Mouse (Mus musculus) embryo, embryonic 11 days (tissue): ENCODE measurements at regions not wholly inside any gene's neighbourhood (a gene's known extent, or its start where the extent isn't known, plus 50 kb on each side); places are given as distances from the start of the nearest gene placed in this dataset.

Experiments used
- DNase-seq: peaks from one replicate; pipeline ENCODE4 v3.0.0-alpha.2; 2015

DNA sequence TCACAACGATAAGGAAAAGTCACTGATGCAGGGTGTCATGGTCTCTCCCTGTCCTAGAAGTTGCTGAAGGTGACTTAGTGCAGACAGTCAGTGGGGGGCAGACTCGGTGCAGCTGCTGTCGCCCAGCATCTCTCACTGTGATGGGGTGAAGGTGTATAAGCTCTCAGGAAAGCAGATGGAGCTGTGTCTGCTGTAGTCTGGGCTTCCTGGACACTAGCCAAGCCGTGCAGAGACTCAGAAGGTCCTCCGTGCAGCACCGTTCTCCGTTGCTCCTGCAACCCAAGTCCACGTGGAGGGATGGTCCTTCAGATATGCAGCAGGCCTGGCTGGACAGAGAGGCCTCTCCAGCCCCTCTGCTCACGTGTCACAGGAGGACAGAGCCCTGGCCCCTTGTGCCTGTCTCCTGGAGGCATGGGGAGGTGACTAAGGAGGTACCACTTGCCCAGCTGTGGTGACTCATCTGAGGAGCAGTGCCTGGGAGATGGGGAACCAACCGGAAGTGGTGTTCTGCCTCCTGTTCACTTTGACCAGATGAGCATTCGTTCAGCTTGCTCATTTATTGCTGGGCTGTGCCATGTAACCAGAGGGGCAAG is 171.2 kb downstream of the Gadd45g start:
- no peak for DNase-seq

DNA sequence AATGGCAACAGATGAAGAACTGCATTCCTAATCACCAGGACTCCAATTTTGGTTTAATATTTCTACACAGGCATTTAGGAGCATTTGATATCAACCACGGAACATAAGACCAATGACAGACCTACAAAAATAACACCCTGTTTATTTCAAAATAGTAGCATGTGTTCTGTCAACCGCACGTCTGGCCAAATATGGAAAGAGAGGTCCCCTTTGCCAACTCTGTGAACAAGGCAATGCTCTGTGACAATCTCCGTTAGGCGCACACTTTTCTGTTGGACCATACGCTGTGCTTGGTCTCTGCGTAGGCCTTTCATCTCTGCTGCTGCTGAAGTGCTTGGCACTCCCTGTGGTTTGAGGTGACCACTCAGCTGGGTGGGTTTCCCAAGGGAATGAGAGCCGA is 173.2 kb downstream of the Gadd45g start:
- no peak for DNase-seq

DNA sequence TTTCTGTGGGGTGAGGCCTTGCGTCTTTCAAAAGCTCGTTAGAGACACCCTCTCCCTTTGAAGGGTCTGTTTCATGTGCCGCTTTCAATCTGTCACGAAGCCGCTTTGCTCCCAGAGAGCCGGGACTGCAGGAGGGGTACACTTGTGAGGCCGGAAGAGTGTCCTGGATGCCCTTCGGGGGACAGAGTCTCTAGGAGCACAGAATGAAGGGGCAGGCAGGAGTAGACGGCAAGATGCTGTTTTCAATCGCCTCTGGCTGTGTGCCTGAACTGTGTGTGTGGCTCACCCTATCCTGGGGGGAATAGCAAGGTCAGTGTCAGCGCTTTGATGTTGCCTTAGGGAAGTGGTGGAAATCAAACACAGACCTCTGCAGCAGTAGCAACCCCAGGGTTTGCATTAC is 174.7 kb downstream of the Gadd45g start:
- peak; percentile 54 for DNase-seq

DNA sequence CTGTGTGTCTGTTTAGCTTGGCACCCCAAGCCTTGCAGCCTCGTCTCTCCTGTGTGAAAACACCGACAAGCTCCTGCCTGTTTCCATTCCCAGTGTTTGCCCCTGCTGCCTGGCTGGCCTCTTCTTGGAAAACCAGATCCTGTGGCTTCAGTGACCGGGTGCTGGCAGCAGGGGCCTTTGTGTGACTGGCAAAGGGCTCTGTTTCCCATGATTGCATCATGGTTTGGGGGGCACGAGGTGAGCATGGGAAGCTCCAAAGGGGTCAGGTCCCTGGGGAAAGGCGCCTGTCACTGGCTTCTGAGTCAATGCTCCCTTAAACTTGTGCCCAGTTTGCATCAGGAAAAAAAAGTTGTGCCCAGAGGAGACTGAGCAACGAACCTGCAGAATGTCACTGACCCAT is 175.3 kb downstream of the Gadd45g start:
- no peak for DNase-seq

DNA sequence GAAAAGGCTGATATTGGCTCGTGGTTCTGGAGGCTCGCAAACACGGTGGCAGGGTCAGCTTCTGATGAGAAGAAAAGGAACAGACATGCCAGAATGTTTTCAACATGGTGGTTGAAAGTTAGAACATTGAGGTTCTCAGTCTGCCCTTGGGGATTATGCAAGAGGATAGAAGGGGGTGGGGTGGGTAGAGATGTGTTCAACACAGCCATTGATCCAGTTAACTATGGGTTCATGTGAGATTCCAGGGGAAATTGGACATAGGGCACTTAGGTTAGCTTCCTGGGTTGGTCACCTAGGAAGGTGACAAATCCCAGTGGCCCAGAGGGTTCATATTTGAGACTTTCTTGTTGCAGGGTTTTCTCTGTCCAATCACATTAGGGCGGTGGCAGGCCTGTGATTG is 176.1 kb downstream of the Gadd45g start:
- DNase-seq: no peak

DNA sequence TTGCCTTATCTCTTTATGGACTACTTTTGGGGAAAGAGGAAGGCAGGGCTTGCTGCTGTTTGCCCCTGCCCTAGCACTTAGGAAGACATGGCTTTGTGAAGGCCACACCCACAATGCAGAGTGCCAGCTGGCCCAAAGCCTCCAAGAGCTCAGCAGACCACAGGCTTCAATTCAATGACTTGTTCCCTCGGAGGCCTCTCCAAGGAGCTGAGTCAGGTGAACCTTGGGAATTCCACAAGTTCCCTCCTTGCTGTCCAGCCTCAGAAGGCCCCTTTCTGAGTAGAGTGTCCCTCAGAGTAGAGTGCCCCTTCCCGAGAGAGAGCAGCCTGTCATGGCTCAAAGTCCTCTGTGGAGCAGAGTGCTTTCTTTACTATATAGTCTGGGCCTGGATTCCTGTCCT is 177.9 kb downstream of the Gadd45g start:
- DNase-seq: no peak

DNA sequence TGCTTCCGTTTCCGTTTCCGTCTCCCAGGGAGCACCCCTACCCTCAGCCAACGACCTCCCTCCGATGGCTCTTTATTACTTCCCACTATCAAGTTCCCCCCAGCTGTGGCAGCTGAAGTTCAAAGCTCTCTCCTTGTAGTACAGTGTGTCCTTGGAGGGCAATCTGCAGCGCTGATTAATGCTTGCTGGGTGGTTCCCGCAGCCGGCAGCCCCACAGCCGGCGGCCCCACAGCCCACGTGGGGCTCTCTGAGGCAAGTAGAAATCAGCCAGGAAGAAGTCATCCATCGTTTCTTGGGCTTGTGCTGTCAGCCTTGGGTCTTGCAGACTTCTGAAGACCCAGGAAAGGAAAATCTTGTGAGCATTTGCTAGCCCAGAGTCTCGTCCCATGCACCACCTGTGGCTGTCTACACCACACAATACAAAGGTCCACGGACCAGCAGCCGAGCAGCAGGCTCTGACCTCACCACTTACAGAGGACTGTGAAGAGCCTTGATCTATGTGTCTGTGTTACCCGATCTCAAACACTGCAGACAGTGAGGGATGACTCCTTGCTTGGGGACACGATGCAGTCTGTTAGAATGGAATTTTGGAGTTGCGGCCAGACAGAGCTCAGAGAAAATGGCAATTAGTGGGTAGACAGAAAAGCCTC is 178.5 kb downstream of the Gadd45g start:
- peak; percentile 77 for DNase-seq

DNA sequence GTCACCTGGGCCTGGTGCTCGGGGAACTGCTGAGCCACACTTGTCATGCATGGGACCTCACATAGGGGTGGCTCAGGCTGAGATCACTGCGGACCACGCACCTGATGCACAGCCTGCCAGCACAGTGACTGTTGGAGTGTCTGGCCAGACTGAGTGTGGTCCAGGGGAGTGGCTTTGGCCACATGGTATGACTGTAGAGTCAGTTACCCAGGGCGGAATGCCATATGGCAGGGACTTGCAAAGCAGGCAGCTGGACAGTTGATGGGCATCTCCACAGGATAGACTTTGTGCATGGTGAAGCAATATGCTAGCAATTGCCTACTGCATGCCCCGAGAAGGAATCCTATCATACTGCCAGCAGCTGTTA is 179.0 kb downstream of the Gadd45g start:
- peak; percentile 37 for DNase-seq

DNA sequence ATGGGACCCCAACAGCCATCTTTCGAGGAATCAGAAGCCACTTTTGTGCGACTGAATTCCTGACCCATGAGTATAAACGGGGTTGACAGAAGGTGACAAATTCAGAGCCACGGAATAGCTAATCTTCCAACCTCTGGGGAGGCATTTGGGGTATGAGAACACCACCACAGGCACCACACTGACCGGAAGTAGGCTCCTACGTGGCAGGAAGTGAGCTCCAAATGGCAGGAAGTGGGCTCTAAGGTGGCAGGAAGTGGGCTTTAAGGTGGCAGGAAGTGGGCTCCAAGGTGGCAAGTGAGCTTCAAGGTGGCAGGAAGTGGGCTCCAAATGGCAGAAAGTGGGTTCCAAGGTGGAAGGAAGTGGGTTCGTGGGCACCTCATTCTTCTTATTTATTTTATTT is 179.8 kb downstream of the Gadd45g start:
- DNase-seq: no peak

DNA sequence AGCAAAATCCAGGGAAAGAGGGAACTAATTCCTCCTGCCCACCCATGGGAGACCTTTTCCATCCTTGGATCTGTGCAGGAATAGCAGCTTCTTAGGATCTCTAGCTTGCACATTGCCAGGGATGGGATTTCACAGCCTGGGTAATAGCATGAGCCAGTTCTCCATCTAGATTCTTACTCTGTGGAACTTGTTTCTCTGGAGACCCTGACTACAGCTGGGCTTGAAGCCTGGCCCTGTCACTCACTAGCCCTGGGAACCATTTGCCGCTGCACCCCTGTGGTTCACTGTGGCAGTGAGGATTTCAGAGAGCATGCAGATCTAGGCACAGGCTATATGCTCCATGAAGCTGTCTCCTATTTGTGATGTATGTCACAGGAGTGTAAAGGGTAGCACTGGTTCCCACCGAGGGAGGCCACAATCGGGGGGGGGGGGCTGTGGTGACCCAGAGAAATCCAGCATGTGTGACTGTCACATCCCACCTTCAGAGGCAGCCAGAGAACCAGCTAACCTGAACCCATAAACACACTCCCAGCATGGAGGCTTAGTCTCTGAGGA is 183.5 kb downstream of the Gadd45g start:
- DNase-seq: no peak

DNA sequence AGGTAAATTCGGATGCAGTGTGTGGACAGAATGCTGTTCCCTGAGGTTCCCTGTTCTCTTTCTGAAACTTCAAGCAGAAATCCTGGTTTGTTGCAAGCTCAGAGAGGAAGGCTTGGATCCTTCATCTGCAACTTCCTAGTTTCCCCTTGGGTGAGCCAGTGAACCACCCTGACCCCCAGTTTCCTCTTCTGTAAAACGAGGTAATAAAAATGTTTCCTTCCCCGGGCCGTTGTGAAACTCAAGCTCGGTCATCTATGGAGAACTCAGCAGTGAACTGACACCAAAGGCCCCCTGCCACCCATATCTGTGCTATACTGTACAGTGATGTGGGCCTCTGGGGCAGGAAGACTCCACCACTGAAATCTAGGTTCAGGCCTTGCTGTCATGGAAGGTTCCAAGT is 185.0 kb downstream of the Gadd45g start:
- no peak for DNase-seq

DNA sequence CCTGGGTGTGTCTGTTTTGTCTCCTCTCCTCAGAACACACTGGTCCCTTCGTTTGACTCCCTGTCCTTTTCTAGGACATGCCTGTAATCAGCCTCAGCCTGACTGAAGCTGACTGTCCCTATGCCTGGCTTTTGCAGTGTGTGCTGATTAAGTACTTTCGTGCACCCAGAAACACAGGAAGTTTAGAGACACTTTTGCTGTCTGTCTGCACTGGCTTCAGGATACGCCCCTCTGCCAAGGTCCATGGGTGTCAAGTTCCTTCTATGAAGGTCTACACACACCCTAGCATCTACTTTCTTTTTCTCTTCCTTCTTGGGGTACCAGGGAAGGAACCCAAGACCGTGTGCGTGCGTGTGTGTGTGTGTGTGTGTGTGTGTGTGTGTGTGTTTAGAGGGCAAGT is 189.3 kb downstream of the Gadd45g start:
- no peak for DNase-seq

DNA sequence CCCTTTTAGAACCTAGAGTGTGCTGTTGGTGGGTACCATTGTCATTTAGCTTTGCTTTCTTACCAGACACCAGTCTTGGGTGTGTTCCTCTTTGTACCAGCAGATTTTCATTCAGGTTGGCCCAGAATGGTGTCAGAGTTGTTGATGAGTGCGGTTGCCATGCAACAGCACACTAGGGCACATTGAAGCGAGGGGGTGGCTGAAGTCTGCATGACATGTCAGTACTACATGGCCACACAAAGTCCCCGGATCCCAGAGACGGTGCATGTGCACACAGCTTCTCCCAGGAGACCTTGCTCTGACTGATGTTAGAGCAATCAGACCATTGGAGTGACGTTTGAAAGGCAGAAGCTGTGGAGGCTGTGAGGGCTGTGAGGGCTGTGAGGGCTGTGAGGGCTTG is 189.9 kb downstream of the Gadd45g start:
- DNase-seq: no peak

DNA sequence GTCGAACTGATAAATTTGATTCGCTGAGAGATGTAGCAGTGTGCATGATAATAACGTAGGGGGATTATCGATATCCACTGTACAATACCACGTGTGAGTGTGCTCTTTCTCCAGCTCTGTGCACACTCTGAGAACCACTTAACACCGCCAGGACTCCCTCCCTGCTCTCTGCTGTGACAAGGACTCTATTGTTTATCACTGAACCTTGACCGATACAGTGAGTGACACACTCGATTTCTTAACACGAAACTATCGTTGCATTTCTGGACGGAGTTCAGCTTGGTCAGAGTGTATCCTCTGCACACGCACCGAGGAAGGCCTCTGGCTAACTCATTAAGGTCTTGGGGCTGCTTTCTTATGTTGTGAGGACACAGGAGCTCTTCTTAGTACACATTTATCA is 190.7 kb downstream of the Gadd45g start:
- no peak for DNase-seq

DNA sequence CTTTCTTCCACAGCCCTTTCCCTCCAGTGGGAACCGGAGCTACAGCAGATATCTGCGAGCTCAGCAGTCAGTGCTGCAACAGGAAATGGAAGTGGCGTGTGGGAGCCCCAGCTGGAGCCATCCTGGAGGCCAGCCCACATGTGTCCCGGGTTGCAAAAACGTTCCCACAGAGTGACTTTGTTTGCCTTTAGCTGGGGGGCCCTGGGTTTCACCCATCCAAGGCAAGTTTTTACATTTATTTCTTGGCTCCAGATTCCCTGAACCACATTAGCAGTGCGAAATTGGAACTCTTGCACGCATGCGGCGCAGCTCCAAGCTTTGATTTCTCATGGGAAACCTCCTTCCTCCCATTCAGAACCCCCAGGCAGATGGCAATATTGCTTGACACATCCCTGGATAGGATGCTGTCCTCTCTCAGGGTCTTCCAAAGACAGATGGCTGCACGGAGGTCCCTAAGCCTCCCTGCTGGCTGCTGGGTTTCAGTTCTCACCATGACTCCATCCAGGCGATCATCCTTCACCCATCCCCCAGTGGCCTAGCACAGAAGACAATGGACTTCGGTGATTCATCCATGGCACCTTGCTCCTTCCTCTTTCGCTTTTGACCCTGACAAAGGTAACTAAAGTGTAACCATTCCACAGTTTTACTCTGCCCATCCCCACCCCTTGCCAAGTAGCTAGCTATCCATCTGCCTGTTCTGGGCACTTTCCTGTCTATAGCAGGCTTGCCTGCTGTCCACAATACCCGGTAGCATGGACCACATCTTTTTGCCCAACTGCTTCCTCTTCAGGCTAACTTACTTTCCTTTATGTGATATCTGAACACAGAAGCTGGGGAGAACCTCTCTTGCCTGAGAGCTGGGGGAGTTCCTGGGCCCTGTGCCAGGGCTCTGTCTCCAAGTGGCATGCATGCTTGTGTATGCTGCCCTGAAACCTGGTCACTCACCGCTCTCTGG is 195.3 kb downstream of the Gadd45g start:
- peak; percentile 50 for DNase-seq

DNA sequence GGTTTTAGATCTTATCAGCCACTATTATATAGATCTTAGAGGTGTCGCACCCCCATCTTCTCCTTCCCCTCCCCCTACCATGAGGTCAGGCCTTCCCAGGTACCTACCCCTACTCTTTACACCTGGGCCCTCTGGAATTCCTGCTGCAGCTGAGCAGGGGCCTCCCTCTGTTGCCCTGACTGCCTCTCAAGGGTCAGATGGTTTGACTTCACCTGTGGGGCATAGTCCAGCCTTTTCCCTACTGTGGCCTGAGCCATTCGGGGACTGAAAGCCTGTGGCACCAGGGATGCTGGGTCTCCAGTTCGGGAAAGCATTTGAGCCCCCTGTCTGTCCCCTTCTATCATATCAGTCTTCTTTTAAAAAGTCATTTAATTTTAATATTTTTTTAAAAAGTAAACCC is 196.4 kb downstream of the Gadd45g start:
- DNase-seq: no peak

DNA sequence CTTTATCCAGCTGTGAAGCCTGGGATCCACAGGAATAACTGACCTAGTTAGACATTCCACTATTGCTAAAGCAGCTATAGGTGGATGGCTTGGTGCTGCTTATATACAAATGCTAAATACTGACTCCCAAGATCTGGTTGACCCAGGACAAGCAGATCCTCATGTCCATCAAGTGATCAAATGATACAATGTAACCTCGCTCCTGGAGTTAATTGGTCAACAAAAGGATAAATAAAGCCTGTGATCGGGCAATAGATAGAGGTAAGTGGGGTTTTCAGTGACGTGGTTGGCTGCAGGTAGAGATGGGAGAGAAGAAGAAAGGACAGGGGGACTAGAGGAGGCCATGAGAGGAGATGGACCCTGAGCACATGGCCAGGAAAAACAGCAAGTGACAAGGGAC is 197.4 kb downstream of the Gadd45g start:
- no peak for DNase-seq

DNA sequence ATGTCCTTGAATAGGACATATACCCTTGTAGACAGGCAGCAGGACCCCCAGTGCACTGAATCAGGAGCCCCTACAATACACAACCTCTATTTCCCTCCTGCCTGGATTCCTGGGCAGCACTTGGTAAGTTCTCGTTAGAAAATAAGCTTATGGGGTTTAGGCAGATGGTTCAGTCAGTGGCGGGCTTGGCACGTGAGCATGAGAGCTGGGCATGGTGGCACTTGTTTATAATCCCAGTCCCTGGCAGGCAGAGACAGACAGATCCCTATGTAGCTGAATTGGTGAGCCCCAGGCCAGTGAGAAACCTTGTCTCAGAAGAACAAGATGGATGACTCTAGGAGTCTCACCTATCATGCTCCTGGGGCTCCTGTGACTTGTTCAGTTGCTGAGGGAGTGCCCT is 198.9 kb downstream of the Gadd45g start:
- DNase-seq: no peak

DNA sequence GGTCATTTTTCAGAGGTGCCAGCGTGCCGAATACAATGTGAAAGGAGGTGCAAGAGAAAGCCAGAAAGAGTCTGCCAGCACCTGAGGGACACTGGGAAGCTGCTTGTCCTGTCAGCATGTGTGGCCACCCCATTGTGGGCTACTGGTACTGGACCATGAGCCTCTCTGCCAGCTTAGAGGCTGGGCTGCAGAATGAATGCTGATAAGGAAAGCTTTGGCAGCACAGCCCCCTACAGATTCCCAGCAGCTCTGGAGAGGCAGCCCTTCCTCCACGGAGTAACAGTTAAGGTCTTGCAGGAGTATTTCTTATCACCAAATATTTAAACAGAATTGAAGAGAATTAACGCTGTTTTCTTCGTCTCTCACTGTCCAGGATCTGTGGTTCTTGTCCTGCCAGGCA is 199.5 kb downstream of the Gadd45g start:
- no peak for DNase-seq

DNA sequence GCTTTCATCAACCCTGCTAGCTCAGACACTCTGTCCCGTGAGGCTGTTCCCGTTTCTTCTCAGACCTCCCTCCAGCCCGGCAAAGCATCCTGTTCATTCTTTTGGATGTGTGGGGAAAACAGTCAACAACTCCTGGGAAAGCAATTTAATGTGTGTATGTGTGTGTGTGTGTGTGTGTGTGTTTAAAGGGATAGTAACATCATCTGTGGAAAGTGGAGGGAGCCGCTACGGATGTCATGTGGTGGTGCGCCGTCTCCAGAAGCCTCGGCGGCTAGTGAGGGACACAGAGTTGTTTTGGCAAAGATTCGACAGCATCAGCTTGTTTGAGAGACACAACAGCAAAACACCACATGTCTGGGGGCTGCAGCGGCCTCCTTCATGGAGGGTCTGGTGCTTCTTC is 200.2 kb downstream of the Gadd45g start:
- DNase-seq: no peak

DNA sequence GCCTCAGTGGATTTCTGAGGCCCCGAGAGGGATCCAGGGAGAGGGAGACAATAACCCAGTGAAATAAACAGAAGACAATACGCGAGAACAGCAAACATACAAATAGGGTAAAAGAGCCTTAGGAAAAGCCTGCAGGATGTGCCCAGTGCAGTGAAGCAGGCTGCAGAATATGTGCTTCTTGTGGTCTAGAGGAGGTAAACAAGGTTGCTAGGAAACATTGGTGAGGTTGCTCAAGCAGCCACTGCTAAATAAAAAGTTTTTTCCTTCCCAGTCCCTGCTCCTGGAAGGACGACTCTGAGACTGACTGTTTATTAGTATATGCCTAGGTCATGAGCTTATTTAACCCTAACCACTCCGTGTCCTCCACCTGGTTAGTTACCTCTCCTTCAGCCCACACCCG is 201.5 kb downstream of the Gadd45g start:
- no peak for DNase-seq

DNA sequence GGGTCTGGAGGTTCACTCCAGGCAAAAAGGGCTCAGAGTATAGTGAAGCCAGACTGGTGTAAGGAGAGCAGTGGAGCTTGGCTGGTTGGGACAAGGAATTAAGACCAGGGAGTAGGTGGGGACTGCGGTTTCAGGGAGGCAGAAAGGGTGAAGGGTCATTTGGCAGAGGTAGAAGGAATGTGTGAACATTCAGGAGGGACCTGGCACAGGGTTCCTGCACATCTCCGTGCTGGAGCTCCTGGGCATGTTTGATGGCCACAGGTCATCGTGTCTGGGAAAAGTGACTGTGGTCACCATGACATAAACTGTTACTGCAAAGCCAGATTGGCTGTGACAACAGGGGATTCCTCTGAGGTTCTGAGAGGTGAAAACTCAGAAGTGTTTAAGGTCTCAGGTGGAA is 202.3 kb downstream of the Gadd45g start:
- no peak for DNase-seq

DNA sequence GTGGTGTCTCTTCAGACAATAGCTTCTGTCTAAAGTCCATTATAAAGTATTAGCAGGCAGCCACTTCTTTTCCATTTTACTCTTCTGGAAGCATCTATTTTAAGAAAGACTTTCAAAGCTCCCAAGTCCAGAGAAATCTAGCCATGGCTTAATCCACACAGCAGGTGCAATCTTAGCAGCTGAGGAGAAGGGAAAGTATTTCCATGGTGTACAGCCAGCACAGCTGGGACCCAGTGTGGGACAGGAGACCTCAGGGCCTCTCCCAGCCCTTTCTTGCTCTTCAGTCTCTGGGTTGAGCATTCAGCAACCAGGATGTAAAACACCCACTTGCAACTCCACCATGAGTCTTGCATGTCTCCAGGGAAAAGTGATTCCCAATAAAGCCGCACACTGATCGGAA is 202.8 kb downstream of the Gadd45g start:
- DNase-seq: no peak

DNA sequence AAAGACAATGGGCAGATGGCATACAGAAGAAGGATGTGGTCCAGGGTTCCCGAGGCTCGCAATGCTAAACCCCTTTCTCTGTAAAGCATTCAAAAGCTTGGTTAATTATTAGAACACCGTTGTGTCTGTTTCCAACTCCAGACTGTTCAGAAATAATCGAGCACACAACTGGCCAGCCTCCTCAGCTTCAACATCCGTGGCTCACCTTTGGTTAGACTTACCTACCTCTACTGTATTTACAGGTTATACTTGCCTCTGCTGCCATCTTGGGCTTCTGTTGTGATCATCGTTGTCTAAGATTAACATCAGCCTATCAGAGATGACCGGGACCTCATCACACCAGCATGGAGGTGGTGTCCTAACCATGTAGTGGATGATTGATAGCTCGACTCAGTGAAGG is 209.3 kb downstream of the Gadd45g start:
- DNase-seq: no peak
